Mouse (Mus musculus): ENCODE measurements around the gene Slc24a2. TPM values are rescaled to one million over a fixed set of nuclear protein-coding genes. Genes with fewer than 3 reads are reported as not detected.

Gene Slc24a2
- polyA plus RNA-seq, 1 experiment = 3.0 TPM

DNA sequence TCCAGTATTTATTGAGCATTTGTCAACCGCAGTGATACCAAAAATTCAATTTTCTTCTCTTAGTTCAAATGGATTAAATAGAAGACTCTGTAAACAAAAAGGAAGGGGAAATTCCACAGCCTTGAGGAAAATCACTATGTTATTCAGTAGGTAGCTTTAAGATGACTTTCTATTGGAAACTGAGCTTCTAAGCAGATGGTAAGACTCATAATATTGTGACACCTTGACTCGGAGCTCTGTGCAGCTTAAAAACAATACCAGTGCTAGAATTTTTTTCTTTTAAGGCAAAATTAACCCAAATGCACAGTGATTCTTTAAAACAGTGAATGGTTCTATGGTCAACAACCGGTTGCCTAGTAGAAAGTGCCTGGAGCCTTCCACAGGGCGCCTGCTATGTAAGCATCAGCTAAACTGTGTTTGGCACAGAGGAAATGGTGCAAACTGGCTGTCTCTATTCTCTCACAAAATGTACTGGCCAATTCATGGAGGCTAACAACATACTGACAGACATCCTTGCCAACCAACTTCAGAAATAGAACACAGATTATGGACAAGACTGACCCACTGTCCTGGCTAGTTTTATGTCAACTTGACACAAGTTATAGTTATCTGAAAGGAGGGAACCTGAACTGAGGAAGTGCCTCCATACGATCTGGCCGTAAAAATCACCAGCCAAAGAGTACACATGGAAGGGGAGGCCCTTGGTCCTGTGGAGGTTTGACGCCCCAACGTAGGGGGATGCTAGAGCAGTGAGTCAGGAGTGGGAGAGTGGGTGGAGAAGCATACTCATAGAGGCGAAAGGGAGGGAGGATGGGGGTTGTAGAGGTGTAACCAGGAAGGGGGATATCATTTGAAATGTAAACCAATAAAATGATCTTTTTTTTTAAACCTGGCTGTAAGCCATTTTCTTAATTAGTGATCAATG, 211.9 kb downstream of the Slc24a2 start:
- peak; percentile 58 for DNase-seq (ENCODE audit: low read depth)
- TF ChIP-seq CTCF (IDR thresholded peaks at IDR 0.05; ENCODE audit: borderline replicate concordance, extremely low read depth, insufficient read depth, insufficient read length) (no peak), POLR2A (IDR thresholded peaks at IDR 0.05; ENCODE audit: borderline replicate concordance, extremely low read depth, insufficient read depth, insufficient read length, poor library complexity, severe bottlenecking) (no peak)

DNA sequence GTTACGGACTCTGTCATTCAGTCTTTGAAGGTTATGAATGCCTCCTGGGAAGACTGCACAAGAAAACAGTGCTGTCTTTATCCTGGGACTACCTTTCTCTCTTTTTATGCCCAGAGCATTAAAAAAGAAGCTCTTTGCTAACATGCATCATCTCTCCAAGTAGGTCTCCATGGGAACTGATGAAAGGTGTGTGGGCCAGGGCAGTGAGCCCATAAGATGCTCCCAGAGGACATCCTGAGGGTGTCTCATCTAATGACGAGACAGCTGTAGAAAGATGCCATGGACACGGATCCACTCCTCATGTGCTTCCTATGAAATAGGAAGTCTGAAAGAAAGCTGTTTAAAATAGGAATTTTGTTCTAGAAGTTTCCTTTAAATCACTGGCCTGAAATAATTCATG, 212.8 kb downstream of the Slc24a2 start:
- no peak for DNase-seq (ENCODE audit: low read depth)
- no peak for TF ChIP-seq CTCF (IDR thresholded peaks at IDR 0.05; ENCODE audit: borderline replicate concordance, extremely low read depth, insufficient read depth, insufficient read length)
- no peak for TF ChIP-seq POLR2A (IDR thresholded peaks at IDR 0.05; ENCODE audit: borderline replicate concordance, extremely low read depth, insufficient read depth, insufficient read length, poor library complexity, severe bottlenecking)

DNA sequence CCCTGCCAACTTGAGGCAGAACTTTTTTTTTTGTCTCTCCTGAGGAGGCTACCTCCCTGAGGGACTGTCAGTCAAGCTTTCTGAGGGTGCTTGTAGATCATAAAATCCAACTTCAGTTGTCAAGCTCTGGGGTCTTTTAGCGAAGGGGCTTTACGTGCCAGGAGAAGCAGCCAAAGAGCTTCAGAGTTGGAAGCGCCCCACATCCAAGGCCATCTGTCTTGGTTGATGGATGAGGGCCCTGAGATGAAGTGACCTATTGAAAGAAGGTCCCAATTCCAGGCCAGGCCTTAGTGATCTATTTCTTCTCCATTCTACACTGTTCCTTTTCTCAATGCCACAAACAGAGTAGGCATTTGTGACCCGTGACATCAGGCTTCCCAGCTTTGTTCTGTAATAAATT, 214.5 kb downstream of the Slc24a2 start:
- TF ChIP-seq CTCF (IDR thresholded peaks at IDR 0.05; ENCODE audit: borderline replicate concordance, extremely low read depth, insufficient read depth, insufficient read length) (no peak), POLR2A (IDR thresholded peaks at IDR 0.05; ENCODE audit: borderline replicate concordance, extremely low read depth, insufficient read depth, insufficient read length, poor library complexity, severe bottlenecking) (no peak)
- DNase-seq (ENCODE audit: low read depth) = no peak

DNA sequence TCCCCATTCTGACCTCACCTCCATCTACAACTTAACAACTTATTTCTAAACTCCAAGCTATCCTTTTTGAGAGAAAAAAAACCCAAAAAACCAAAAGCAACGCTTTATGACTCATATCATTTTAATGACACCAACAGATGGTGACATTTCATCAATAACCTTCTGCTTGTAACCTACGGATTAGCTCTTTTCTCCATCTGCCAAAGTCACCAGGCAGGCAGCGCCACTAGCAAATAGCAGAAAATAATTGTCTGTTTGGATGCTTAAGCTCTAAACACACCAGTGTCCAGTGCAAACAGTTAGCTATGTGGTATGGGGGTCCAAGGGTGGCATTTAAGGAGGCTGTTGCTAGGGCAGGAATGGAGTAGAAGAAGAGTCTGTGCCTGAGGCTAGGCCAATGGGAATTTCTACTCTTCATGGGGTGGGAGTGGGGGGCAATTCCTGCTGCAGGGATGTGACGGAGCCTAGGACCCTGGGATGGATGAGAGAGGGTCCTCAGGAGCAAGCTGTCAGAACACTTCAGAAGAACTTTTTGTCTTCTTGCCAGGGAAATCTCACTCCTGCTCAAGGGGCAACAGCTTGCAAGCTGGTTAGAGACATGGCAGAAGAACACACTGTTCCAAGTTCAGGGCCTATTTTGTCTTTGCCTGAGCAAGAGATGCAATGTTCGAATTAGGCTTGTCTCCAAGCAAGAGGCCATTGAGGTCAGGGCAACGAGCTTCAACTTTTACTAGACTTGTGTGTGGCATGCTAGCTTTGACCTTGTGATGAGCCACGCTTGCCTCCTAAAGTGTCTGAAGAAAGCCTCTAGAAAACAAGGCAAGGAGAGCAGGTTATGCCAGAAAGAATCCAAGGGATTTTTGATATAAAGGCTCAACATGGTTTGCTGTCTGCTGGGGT, 216.3 kb downstream of the Slc24a2 start:
- no peak for TF ChIP-seq POLR2A (IDR thresholded peaks at IDR 0.05; ENCODE audit: borderline replicate concordance, extremely low read depth, insufficient read depth, insufficient read length, poor library complexity, severe bottlenecking)
- no peak for TF ChIP-seq CTCF (IDR thresholded peaks at IDR 0.05; ENCODE audit: borderline replicate concordance, extremely low read depth, insufficient read depth, insufficient read length)
- peak; percentile 31 for DNase-seq (ENCODE audit: low read depth)

DNA sequence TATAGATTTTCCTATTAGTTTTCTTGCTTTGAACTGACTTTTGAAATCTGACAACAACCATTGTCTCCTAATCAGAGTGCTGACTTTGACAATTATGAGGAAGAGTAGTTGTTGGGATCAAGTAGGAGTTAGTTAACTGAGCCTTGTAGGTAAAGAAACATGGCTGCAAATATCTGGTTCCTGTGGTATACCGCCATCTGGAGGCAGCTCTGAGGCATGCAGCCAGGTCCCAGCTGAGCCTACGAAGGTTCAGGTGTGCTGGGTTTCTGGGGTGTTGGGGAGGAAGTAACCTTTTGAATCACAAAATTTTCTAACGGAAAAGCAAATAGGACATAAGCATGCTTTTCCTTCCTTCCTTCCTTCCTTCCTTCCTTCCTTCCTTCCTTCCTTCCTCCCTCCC, 237.8 kb downstream of the Slc24a2 start:
- TF ChIP-seq POLR2A (IDR thresholded peaks at IDR 0.05; ENCODE audit: borderline replicate concordance, extremely low read depth, insufficient read depth, insufficient read length, poor library complexity, severe bottlenecking) (no peak), CTCF (IDR thresholded peaks at IDR 0.05; ENCODE audit: borderline replicate concordance, extremely low read depth, insufficient read depth, insufficient read length) (peak; percentile 33; the same call in 1 of the 2 replicates)
- no peak for DNase-seq (ENCODE audit: low read depth)

DNA sequence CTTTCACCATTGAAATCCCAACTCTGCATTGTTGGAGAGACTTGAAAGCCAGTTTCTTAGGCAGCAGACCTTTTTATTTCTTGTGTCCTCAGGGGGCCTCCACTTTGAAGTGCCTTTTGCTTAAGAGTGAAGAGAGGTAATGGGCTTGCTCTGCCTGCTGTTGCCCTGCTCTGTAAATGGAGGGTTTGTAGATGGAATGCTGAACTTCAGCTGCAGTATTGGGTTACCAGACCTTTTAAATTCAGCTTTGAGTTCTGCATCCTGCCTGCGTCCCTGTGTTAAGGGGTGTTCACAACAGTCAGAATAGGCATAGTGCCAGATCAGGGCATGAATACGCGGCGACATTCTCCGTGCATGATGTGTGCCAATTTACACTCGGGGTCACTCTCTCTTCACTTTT, 241.0 kb downstream of the Slc24a2 start:
- no peak for TF ChIP-seq POLR2A (IDR thresholded peaks at IDR 0.05; ENCODE audit: borderline replicate concordance, extremely low read depth, insufficient read depth, insufficient read length, poor library complexity, severe bottlenecking)
- TF ChIP-seq CTCF (IDR thresholded peaks at IDR 0.05; ENCODE audit: borderline replicate concordance, extremely low read depth, insufficient read depth, insufficient read length) = no peak
- peak; percentile 83 for DNase-seq (ENCODE audit: low read depth)

DNA sequence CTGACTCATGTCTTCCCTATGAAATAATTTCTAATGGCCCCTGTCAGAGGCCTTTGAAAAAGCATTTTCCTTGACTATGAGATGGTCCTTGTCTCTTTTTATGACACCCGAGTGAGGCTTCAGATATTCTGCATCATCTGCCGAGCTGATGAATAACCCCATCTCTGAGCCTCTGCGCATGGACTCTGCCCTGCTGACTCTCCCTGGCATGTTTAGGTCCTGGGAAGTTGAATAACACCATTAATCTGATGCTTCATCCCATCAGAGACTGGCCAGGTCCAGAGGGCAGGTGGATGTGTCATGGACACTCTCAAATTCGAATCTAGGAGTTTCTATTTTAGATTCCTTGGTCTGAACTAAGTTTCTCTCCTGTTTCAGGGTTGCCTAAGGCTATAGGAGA, 242.4 kb downstream of the Slc24a2 start:
- TF ChIP-seq CTCF (IDR thresholded peaks at IDR 0.05; ENCODE audit: borderline replicate concordance, extremely low read depth, insufficient read depth, insufficient read length) (no peak), POLR2A (IDR thresholded peaks at IDR 0.05; ENCODE audit: borderline replicate concordance, extremely low read depth, insufficient read depth, insufficient read length, poor library complexity, severe bottlenecking) (no peak)
- no peak for DNase-seq (ENCODE audit: low read depth)

DNA sequence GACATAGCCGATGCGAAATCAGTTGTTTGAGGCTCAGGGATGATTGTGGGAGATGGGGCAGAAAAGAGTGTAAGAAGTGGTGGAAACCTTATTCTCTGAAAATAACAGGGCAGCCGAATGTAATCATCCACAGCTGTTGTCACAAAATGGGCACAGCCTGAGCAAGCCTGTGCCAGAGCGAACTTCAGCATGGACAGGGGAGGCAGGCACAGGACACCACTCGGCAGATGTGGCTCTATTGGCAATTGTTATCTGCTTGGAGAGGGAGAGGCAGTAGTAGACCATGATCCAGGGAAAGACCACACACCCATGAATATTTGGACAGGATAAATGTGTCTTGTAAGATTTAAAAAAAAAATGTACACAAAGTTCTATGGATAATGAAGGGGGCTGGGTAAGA, 253.0 kb downstream of the Slc24a2 start:
- TF ChIP-seq CTCF (IDR thresholded peaks at IDR 0.05; ENCODE audit: borderline replicate concordance, extremely low read depth, insufficient read depth, insufficient read length) (no peak), POLR2A (IDR thresholded peaks at IDR 0.05; ENCODE audit: borderline replicate concordance, extremely low read depth, insufficient read depth, insufficient read length, poor library complexity, severe bottlenecking) (no peak)
- no peak for DNase-seq (ENCODE audit: low read depth)

DNA sequence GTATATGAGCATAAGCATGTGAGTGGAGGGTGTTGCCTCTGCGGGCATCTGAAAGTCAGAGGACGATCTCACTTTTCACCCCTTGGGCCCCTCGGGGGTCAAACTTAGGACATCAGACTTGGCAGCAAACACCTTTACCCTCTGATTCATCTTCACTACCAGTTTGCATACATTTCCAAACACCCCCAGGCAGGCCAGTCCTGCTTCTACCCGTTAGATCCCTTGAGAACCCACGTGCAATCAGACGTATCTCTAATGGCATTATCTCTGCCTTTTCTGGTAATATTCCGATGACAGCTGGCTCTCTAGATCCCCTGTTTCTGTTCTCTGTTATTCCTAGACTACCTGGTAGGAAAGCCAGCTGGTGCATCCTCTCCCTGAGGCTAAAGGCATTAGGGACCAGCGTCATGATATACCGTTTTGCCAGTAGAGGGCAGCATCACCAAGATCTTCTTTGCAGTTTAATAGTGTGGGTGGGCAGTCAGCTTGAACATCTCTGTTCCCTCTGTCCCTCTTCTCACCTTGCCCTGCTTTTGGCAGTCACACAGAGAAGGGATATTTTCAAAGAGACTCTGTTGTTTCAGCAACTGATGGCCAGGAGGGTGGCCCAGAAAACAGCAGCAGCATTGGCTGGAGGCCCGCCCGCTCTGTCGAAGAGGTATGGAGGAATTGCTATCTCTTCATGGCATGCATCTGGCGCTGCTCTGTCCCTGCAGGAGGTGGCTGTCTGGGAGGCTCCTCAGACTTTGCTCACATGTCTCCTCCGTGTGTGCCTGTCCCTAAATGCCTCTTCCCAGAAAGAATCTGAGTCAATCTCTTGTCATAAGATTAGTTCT, 272.5 kb downstream of the Slc24a2 start:
- peak; percentile 86 for DNase-seq (ENCODE audit: low read depth)
- peak; percentile 77; the same call in 1 of the 2 replicates for TF ChIP-seq CTCF (IDR thresholded peaks at IDR 0.05; ENCODE audit: borderline replicate concordance, extremely low read depth, insufficient read depth, insufficient read length)
- TF ChIP-seq POLR2A (IDR thresholded peaks at IDR 0.05; ENCODE audit: borderline replicate concordance, extremely low read depth, insufficient read depth, insufficient read length, poor library complexity, severe bottlenecking) = no peak

DNA sequence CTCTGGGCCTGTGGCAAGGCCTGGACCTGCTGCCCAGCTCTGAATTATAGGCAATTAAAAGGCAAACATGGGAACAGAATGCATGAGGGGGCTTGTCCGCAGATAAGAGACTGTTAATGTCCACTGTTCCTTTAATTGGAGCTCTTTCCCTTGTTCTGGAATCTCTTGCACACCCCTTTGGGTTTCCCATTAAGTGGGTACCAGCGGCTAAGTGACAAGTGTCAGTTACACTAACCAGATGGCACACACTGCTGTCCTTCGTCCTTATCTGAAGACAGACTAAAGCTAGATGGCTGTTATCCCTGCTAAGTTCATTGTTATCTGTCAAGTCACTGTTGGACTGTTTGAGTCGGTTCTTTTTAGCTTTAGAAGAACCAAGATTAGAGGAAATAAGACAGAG, 274.8 kb downstream of the Slc24a2 start:
- TF ChIP-seq POLR2A (IDR thresholded peaks at IDR 0.05; ENCODE audit: borderline replicate concordance, extremely low read depth, insufficient read depth, insufficient read length, poor library complexity, severe bottlenecking) (no peak), CTCF (IDR thresholded peaks at IDR 0.05; ENCODE audit: borderline replicate concordance, extremely low read depth, insufficient read depth, insufficient read length) (no peak)

More for the DNA sequence above, 274.8 kb downstream of the Slc24a2 start:
- DNase-seq (ENCODE audit: low read depth) = no peak

Measured in brain, embryonic 14.5 days (tissue).